20 mouse cellular contexts compared by ENCODE assay signal in genomic region chr19:57146936-57147335, GRCm38 (mm10).
DNase-seq lines count a peak whose midpoint lies in the region; ATAC-seq and TF ChIP-seq lines count a peak whose summit lies in the region.
"Had no signal": no experiment of that assay in that cellular context is flagged by ENCODE, and none has a peak within 500 bp of the region (broad histone marks: within the 10 kb centered on the region; RNA-seq: fewer than 3 reads in every experiment).

No protein-coding gene starts in this region.

- no peaks in the 10 kb centered on the region for H3K27me3 ChIP-seq in heart, embryonic 13.5 days (replicated peaks)
- no peaks in the 10 kb centered on the region for H3K27me3 ChIP-seq in kidney, postnatal 0 days (ENCODE audit: insufficient read depth, low read length)
- no peaks in the 10 kb centered on the region for H3K27me3 ChIP-seq in limb, embryonic 12.5 days
- H3K27me3 ChIP-seq in liver, embryonic 11.5 days (replicated peaks; ENCODE audit: control insufficient read depth, insufficient read depth, low read length), result no peaks in the 10 kb centered on the region
- H3K27me3 ChIP-seq: embryonic facial prominence, embryonic 12.5 days; liver, embryonic 15.5 days had no signal

- peak overlapping the region; percentile 85 for H3K27ac ChIP-seq in heart, embryonic 13.5 days (replicated peaks)
- H3K27ac ChIP-seq in kidney, postnatal 0 days, result 0 out of 2 replicates have a peak overlapping the region, but pooled peaks have one; percentile 27
- H3K27ac ChIP-seq in limb, embryonic 12.5 days, result peak overlapping the region; percentile 82
- H3K27ac ChIP-seq in liver, embryonic 11.5 days (ENCODE audit: low read depth, low read length), result no peak overlapping the region
- H3K27ac ChIP-seq: embryonic facial prominence, embryonic 12.5 days; liver, embryonic 15.5 days had no signal

- H3K4me2 ChIP-seq in heart, embryonic 13.5 days, result peak overlapping the region; percentile 5
- no peak overlapping the region for H3K4me2 ChIP-seq in kidney, postnatal 0 days (ENCODE audit: low read length)
- H3K4me2 ChIP-seq in limb, embryonic 12.5 days, result no peak overlapping the region
- H3K4me2 ChIP-seq in liver, embryonic 11.5 days, result no peak overlapping the region
- H3K4me2 ChIP-seq: embryonic facial prominence, embryonic 12.5 days; liver, embryonic 15.5 days had no signal

- peaks cover 30% of the 10 kb centered on the region for H3K36me3 ChIP-seq in heart, embryonic 13.5 days
- H3K36me3 ChIP-seq in kidney, postnatal 0 days (ENCODE audit: insufficient read depth, low read length), result no peaks in the 10 kb centered on the region
- H3K36me3 ChIP-seq in limb, embryonic 12.5 days, result no peaks in the 10 kb centered on the region
- no peaks in the 10 kb centered on the region for H3K36me3 ChIP-seq in liver, embryonic 11.5 days (ENCODE audit: control insufficient read depth, insufficient read depth, low read length)
- H3K36me3 ChIP-seq: embryonic facial prominence, embryonic 12.5 days; G1E; liver, embryonic 15.5 days had no signal

- no peak for DNase-seq in heart, adult 18-20 months
- peak; percentile 51 for DNase-seq in kidney, postnatal 0 days (ENCODE audit: low spot score)
- DNase-seq in kidney, postnatal 36 days, result no peak
- DNase-seq in R1 (ENCODE audit: low read depth, low spot score), result peak; percentile 26
- no peak for DNase-seq in liver, embryonic 11.5 days (ENCODE audit: low spot score)
- DNase-seq: adrenal gland, adult 2 months; cerebellum, adult 18-20 months; cerebellum, postnatal 36 days; gastrocnemius, adult 2 months; kidney, adult 18-20 months; left cerebral cortex, postnatal 4 days; lung, postnatal 14 days; thymus, postnatal 25 days had no signal

- 20% methylated on average over 6 of the region's 6 CpGs for WGBS in heart, embryonic 13.5 days
- 25% methylated on average over 6 of the region's 6 CpGs for WGBS in kidney, postnatal 0 days
- WGBS in limb, embryonic 12.5 days, result 60% methylated on average over 6 of the region's 6 CpGs
- 50% methylated on average over 6 of the region's 6 CpGs for WGBS in liver, embryonic 11.5 days

- no peak for TF ChIP-seq CTCF in kidney, postnatal 0 days (IDR thresholded peaks at IDR 0.05; ENCODE audit: low read depth)

- no peak for ATAC-seq in heart, embryonic 13.5 days (ENCODE audit: extremely low read depth, insufficient number of reproducible peaks, low FRiP score, low TSS enrichment)
- no peak for ATAC-seq in kidney, postnatal 0 days (replicated peaks; ENCODE audit: low FRiP score, low read depth)
- ATAC-seq in limb, embryonic 12.5 days (ENCODE audit: insufficient number of reproducible peaks, insufficient read depth, low FRiP score, low TSS enrichment, low read depth), result no peak
- no peak for ATAC-seq in liver, embryonic 11.5 days (replicated peaks; ENCODE audit: low FRiP score)
- ATAC-seq: forebrain, embryonic 16.5 days had no signal

- no peak overlapping the region for H3K4me3 ChIP-seq in heart, embryonic 13.5 days
- H3K4me3 ChIP-seq in kidney, postnatal 0 days (replicated peaks; ENCODE audit: low read depth, low read length), result no peak overlapping the region
- no peak overlapping the region for H3K4me3 ChIP-seq in limb, embryonic 12.5 days (replicated peaks)
- H3K4me3 ChIP-seq in liver, embryonic 11.5 days (ENCODE audit: low read depth, low read length), result no peak overlapping the region
- H3K4me3 ChIP-seq: embryonic facial prominence, embryonic 12.5 days; gastrocnemius, adult 2 months; liver, embryonic 15.5 days; megakaryocyte, embryonic 14.5 days had no signal

- peak overlapping the region; percentile 41 for H3K9ac ChIP-seq in heart, embryonic 13.5 days
- H3K9ac ChIP-seq in kidney, postnatal 0 days (ENCODE audit: low read depth, low read length), result no peak overlapping the region
- no peak overlapping the region for H3K9ac ChIP-seq in limb, embryonic 12.5 days (replicated peaks)
- no peak overlapping the region for H3K9ac ChIP-seq in liver, embryonic 11.5 days (ENCODE audit: low read depth, low read length)
- H3K9ac ChIP-seq: embryonic facial prominence, embryonic 12.5 days; liver, embryonic 15.5 days had no signal

- H3K9me3 ChIP-seq in heart, embryonic 13.5 days, result no peaks in the 10 kb centered on the region
- no peaks in the 10 kb centered on the region for H3K9me3 ChIP-seq in kidney, postnatal 0 days (replicated peaks; ENCODE audit: low read length)
- 0 out of 2 replicates have a peak, but pooled peaks cover 2% of the 10 kb centered on the region for H3K9me3 ChIP-seq in limb, embryonic 12.5 days
- no peaks in the 10 kb centered on the region for H3K9me3 ChIP-seq in liver, embryonic 11.5 days (ENCODE audit: control insufficient read depth, low read length)
- H3K9me3 ChIP-seq: embryonic facial prominence, embryonic 12.5 days; G1E; liver, embryonic 15.5 days had no signal

- H3K4me1 ChIP-seq in heart, embryonic 13.5 days, result peaks cover 55% of the 10 kb centered on the region
- peaks cover 13% of the 10 kb centered on the region; the same call in 1 of the 2 replicates for H3K4me1 ChIP-seq in kidney, postnatal 0 days (replicated peaks; ENCODE audit: insufficient read depth, low read length)
- peaks cover 19% of the 10 kb centered on the region for H3K4me1 ChIP-seq in limb, embryonic 12.5 days (replicated peaks)
- peaks cover 5% of the 10 kb centered on the region; the same call in 1 of the 2 replicates for H3K4me1 ChIP-seq in liver, embryonic 11.5 days (replicated peaks; ENCODE audit: control insufficient read depth, insufficient read depth, low read length)
- H3K4me1 ChIP-seq: embryonic facial prominence, embryonic 12.5 days; megakaryocyte, embryonic 14.5 days had no signal

Comparison
In these comparisons a context has a peak if more than half of its experiments do, and no peak if none do; other contexts are left out.
1. DNase-seq: peak in kidney, postnatal 0 days (single experiment) and R1 (single experiment); none in heart, adult 18-20 months (0 of 2), kidney, postnatal 36 days (0 of 2) and liver, embryonic 11.5 days (single experiment).